Mouse (Mus musculus) limb, embryonic 14.5 days (tissue): Measurements from ENCODE around the gene Hsd3b4. TPM values are rescaled to one million over a fixed set of nuclear protein-coding genes. Genes with fewer than 3 reads are reported as not detected.

Source experiments
- polyA plus RNA-seq, 2 experiments: library from polyadenylated mRNA; depleted of rRNA in 1 of 2; stranded (reverse) in 1 of 2; unstranded in 1 of 2; fragments of >200 nt; fragmentation: Nextera tagmentation in 1 of 2; extraction: Ambion mirVana in 1 of 2; gene quantifications; 2 replicates each; pipeline versions ENCODE4 v1.2.1 to v1.2.3; 2012 to 2014

The Hsd3b4 gene
- polyA plus RNA-seq, 2 experiments: not detected

Other genes starting within 250 kb of the Hsd3b4 start
- gene Hmgcs2, start 230.1 kb downstream of the Hsd3b4 start, polyA plus RNA-seq (2012; rRNA removed): 0.82 and 0.91 TPM in 2 replicates
- 1.4 and 2.5 TPM in 2 replicates for gene Hmgcs2, start 230.1 kb downstream of the Hsd3b4 start, polyA plus RNA-seq (2014; fragmentation: Nextera tagmentation; extraction: Ambion mirVana)
- 135 and 149 TPM in 2 replicates for gene Phgdh, start 170.5 kb downstream of the Hsd3b4 start, polyA plus RNA-seq (2012; rRNA removed)
- 210 and 219 TPM in 2 replicates for gene Phgdh, start 170.5 kb downstream of the Hsd3b4 start, polyA plus RNA-seq (2014; fragmentation: Nextera tagmentation; extraction: Ambion mirVana)
- 6.4 and 7.7 TPM in 2 replicates for gene Zfp697, start 128.1 kb downstream of the Hsd3b4 start, polyA plus RNA-seq (2012; rRNA removed)
- 8.6 and 8.9 TPM in 2 replicates for gene Zfp697, start 128.1 kb downstream of the Hsd3b4 start, polyA plus RNA-seq (2014; fragmentation: Nextera tagmentation; extraction: Ambion mirVana)
- gene Gm4450, start 53.4 kb downstream of the Hsd3b4 start, polyA plus RNA-seq (2012; rRNA removed): not detected in 2 replicates
- gene Gm4450, start 53.4 kb downstream of the Hsd3b4 start, polyA plus RNA-seq (2014; fragmentation: Nextera tagmentation; extraction: Ambion mirVana): not detected in 2 replicates
- gene Gm10681, start 78.3 kb upstream of the Hsd3b4 start, polyA plus RNA-seq (2012; rRNA removed): not detected in 2 replicates
- not detected in 2 replicates for gene Gm10681, start 78.3 kb upstream of the Hsd3b4 start, polyA plus RNA-seq (2014; fragmentation: Nextera tagmentation; extraction: Ambion mirVana)
- not detected in 2 replicates for gene Hsd3b5, start 119.7 kb upstream of the Hsd3b4 start, polyA plus RNA-seq (2012; rRNA removed)
- gene Hsd3b5, start 119.7 kb upstream of the Hsd3b4 start, polyA plus RNA-seq (2014; fragmentation: Nextera tagmentation; extraction: Ambion mirVana): not detected in 2 replicates
- gene Hsd3b2, start 214.0 kb upstream of the Hsd3b4 start, polyA plus RNA-seq (2012; rRNA removed): not detected in 2 replicates
- not detected in 2 replicates for gene Hsd3b2, start 214.0 kb upstream of the Hsd3b4 start, polyA plus RNA-seq (2014; fragmentation: Nextera tagmentation; extraction: Ambion mirVana)